Mouse (Mus musculus) gastrocnemius, adult 2 months (tissue): ENCODE data around the gene Hoxb9. TPM values are rescaled to one million over a fixed set of nuclear protein-coding genes. Genes with fewer than 3 reads are reported as not detected.

Experiments
- DNase-seq: peaks from one replicate; pipeline ENCODE4 v3.0.0; 2022
- H3K27ac ChIP-seq: fragments of 200-600 bp; 2 replicates; pipeline ENCODE4 v1.8.1; 2022; ENCODE audit warnings: mild to moderate bottlenecking
- H3K4me3 ChIP-seq: fragments of 200-600 bp; 2 replicates; pipeline ENCODE4 v1.8.1; 2022; ENCODE audit warnings: mild to moderate bottlenecking, moderate library complexity
- CTCF ChIP-seq: fragments of 200-600 bp; IDR thresholded peaks from 2 replicates; pipeline ENCODE4 v1.8.1; 2022; ENCODE audit warnings: antibody characterized with exemption, mild to moderate bottlenecking, moderate library complexity
- intact Hi-C: fragments of 180-260 bp; cut with DNase I; formaldehyde crosslinking; loops from one replicate; pipeline ENCODE4 v1.15.1; 2025
- total RNA-seq, 2 experiments: library from RNA; stranded (reverse); gene quantifications; 2 replicates each; pipeline ENCODE4 v1.2.3; 2021

The Hoxb9 gene
- total RNA-seq, 2 experiments from 2014 or later = 0.14 TPM; not detected in 1

DNA sequence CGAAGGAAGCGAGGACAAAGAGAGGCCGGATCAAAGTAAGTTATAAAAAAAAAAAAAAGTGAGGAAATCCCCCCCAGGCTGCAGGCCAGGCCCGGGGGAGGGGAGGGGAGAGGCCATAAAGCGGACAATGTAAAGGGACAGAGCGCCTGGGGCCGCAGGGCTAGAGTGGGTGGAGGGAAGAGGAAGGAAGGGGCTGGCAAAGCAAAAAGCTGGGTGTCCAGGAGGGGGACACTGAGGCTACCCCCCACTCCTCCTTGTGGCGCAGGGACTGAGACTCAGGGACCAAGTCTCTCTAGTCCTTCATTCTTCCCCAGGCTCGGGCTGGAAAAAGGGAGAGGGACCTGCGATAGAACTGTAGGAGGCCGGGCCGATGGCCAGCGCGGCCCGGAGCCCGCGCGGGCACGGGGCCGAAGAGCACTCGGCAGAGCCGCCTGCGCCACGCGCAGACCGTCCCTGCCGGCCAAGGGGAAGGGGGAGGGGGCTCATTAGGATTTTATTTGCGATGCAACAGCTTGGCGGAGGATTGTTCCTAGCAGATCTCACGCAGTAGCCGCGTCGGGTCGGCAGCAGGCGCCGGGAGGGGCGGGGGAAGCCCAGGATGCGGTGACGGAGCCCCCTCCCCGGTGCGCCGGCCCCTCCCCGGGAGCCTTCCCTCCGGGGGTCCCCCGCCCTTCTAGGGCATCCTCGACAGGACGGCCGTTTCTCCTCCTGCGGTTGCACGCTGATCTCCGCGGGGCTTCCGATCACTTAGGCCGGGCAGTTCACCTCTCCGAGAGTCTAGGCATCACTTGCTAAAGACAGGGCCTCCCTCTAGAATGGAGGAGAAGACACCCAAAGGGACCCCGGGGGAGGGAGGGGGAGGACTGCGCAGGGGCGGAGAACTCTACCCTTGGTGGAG is 1.0 kb downstream of the Hoxb9 start:
- H3K4me3 ChIP-seq = peak overlapping the region; percentile 72
- no peak for TF ChIP-seq CTCF
- no peak overlapping the region for H3K27ac ChIP-seq
- intact Hi-C loops = no loop called here
- no peak for DNase-seq

GRCm38 (mm10) chr11:96274428-96274827 is 3.2 kb downstream of the Hoxb9 start:
- TF ChIP-seq CTCF = no peak
- H3K27ac ChIP-seq = no peak overlapping the region
- intact Hi-C loops = no loop called here
- no peak for DNase-seq
- no peak overlapping the region for H3K4me3 ChIP-seq

DNA sequence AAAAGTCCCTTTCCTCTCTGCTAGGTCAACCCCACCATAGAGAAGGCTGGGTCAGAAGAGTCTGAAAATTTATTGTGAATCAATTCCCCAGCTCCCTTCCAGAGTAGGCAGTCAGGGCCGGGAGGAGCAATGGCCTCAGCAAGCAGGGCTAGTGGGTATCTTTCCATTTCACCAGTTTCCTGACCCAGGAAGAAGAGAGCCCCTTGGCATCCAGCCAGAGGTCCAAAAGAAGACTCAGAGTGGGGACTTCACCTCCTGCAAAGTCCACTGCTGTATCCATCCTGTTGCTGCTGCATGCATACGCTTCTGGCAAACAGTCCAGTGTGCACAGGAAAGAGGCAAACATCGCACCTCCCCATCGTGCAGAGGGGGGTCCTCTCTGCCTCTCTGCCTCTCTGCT is 4.6 kb downstream of the Hoxb9 start:
- Histone ChIP-seq H3K27ac (no peak overlapping the region), H3K4me3 (no peak overlapping the region)
- intact Hi-C loops = no loop called here
- TF ChIP-seq CTCF = no peak
- no peak for DNase-seq

GRCm38 (mm10) chr11:96277151-96278044 is 6.1 kb downstream of the Hoxb9 start:
- Histone ChIP-seq H3K4me3 (peak overlapping the region; percentile 10), H3K27ac (no peak overlapping the region)
- intact Hi-C loops = loop anchor here (1.0 to 2.0 kb wide), 3 partner anchors 259 to 343 kb away; no protein-coding TSS in a partner anchor
- DNase-seq = no peak
- TF ChIP-seq CTCF = no peak

DNA sequence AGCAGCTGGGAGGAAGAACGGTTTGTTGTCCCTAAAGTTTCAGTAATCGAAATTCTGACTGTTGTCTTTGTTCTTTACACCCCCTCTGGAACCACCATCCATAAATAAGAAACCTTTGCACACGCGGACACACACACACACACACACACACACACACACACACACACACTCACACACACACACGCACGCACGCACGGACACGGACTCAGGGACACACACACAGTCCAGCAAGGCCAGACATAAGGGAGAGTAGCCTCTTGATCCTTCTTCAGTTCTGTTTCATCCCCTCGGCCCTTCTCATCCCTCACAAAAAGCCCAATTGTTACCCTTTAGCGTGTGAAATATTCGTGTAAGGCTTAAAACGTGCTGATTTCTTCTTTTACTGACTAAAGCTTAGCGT is 7.1 kb downstream of the Hoxb9 start:
- DNase-seq = no peak
- no peak for TF ChIP-seq CTCF
- Histone ChIP-seq H3K27ac (no peak overlapping the region), H3K4me3 (peak overlapping the region; percentile 38)
- intact Hi-C loops = loop anchor here (1.0 to 2.0 kb wide), 3 partner anchors 258 to 342 kb away; no protein-coding TSS in a partner anchor

- intact Hi-C loops = loop anchor here (1.0 to 2.0 kb wide), 3 partner anchors 258 to 342 kb away; no protein-coding TSS in a partner anchor
- H3K4me3 ChIP-seq = peak overlapping the region; percentile 38
- peak; percentile 96; the same call in 1 of the 2 replicates for TF ChIP-seq CTCF
- peak; percentile 86 for DNase-seq
- no peak overlapping the region for H3K27ac ChIP-seq
These were observed 7.5 kb downstream of the Hoxb9 start for GRCm38 (mm10) chr11:96278773-96279172.

DNA sequence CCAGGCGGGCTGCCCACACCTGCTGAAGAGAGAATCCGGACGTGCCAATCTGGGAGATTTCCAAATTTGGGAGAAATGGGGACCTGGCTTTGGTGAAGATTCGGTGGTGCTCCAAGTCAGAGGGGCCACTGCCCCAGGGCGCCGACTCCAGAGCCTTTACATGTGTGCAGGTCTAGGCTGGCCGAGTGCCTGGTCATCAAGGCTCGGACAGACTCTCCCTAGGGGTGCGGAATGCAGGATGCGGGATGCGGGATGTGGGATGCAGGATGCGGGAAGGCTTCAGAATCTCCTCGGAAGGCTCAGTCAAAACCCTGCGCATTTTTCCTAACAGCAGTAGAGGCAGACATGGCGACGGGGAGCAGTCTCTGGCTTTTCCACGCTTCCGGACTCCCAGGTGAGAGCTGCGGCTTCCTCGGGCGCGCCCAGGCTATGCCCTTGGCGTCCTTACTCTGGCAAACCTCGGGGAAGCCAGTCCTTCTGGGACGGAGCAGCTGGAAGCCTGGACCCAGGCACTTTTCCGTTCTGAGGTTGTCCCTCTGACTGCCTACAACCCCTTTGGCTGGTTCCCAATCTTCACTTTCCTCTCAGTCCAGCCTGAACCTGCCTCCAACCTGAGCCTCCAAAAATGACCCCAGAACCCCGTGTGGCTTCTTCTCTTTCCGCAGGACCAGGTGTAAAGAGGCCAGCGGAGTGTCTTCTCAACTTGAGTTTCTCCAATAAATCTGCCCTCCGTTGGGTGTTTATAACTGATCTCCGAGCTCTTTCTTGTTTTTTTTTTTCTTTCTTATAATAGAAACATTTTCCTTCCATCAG is 8.4 kb downstream of the Hoxb9 start:
- Histone ChIP-seq H3K27ac (peak overlapping the region; percentile 31; the same call in 1 of the 2 replicates), H3K4me3 (peak overlapping the region; percentile 31)
- DNase-seq = no peak
- intact Hi-C loops = loop anchor here (1.0 to 2.0 kb wide), 3 partner anchors 15 to 341 kb away; no protein-coding TSS in a partner anchor
- no peak for TF ChIP-seq CTCF

GRCm38 (mm10) chr11:96280399-96281378 is 9.4 kb downstream of the Hoxb9 start:
- no peak for DNase-seq
- Histone ChIP-seq H3K27ac (no peak overlapping the region), H3K4me3 (no peak overlapping the region)
- intact Hi-C loops = loop anchor here (1.0 kb wide), 1 partner anchor 14 kb away; no protein-coding TSS in a partner anchor
- TF ChIP-seq CTCF = no peak

- no peak for DNase-seq
- Histone ChIP-seq H3K4me3 (peak overlapping the region; percentile 73; the same call in 1 of the 2 replicates), H3K27ac (no peak overlapping the region)
- intact Hi-C loops = no loop called here
- no peak for TF ChIP-seq CTCF
These were observed 10.1 kb downstream of the Hoxb9 start for GRCm38 (mm10) chr11:96281396-96281795.

DNA sequence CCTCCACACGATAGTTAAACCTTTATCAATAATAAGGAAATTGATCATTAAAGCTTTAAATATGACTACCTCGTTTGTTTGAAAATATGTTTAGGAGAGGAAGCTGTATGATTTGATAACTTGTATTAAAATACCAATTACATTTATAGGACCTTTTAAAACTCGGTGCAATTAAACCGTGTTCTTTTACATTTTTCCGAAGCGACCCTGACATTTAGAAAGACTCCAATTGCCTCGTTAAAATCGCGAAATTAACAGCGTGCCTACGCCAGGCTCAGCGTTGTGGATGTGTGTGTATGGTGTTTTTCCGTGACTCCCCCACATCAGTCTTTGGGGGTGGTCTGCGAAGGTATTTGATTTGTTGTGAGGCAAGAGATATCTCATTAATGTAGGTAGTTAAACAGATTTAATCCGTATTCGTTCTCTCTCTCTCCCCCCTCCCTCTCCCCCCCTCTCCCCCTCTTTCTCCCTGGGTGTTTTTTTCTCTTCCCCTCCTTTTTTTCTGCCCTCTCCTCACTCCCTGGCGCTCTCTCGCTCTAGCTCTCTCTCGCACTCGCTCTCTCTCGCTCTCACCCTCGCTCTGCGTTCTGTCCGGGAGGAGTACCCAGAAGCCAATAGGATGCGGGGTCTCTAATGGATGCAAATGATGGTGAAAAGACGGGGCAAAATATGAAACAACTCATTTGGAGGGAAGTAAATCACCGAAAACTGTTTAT is 10.8 kb downstream of the Hoxb9 start, which contains the start of gene Hoxb8:
Hoxb8 (plus strand) TSS at position 51 of the 716 bp plus-strand sequence.
- DNase-seq = no peak
- intact Hi-C loops = no loop called here
- TF ChIP-seq CTCF = no peak
- peak within 1 kb of the TSS; percentile 73 for H3K4me3 ChIP-seq
- H3K27ac ChIP-seq = peak within 1 kb of the TSS; percentile 89; the same call in 1 of the 2 replicates
